Mouse (Mus musculus): ENCODE measurements around the gene Abhd12.

- TF ChIP-seq CTCF (IDR thresholded peaks at IDR 0.05; ENCODE audit: low read depth, low read length) (no peak), TAL1 (conservative IDR thresholded peaks at IDR 0.05; ENCODE audit: low read depth, low read length) (no peak)
These were observed 46.7 kb upstream of the Abhd12 start for GRCm38 (mm10) chr2:150951201-150951600.
